14 mouse cellular contexts compared by ENCODE assay signal in the genomic region with DNA sequence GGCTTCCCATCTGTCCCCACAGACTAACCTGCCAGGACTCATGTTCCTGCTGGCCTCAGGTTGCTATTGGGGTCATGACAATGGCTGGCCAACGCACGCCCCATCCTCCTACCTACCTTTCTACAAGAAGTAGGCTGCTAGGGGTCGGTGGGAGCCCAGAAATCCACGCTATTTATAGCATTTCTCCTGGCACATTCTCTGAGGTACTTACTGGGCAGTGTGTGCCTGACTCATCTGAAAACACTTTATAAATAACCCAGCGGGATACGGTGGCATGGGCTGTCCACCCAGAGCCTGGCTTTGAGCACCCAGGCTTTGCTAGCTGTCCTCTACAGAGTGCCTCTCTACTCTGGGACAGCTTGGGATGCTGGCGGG. TPM values are rescaled to one million over a fixed set of nuclear protein-coding genes. Genes with fewer than 3 reads are reported as not detected.
A peak's percentile ranks its signal among the peaks of the same experiment; 100 is the strongest.
DNase-seq lines count a peak whose midpoint lies in the region; ATAC-seq and TF ChIP-seq lines count a peak whose summit lies in the region.
"Had no signal": no experiment of that assay in that cellular context is flagged by ENCODE, and none has a peak within 500 bp of the region (broad histone marks: within the 10 kb centered on the region; RNA-seq: fewer than 3 reads in every experiment).

No protein-coding gene starts in this region.

- no peaks in the 10 kb centered on the region for H3K36me3 ChIP-seq in myocyte (ENCODE audit: control insufficient read depth, insufficient read depth)
- H3K36me3 ChIP-seq in liver, postnatal 0 days (replicated peaks; ENCODE audit: insufficient read depth, low read length) = no peaks in the 10 kb centered on the region
- H3K36me3 ChIP-seq: embryonic facial prominence, embryonic 12.5 days; hindbrain, embryonic 15.5 days had no signal

- no peaks in the 10 kb centered on the region for H3K9me3 ChIP-seq in liver, postnatal 0 days (ENCODE audit: low read length)
- H3K9me3 ChIP-seq: embryonic facial prominence, embryonic 12.5 days; hindbrain, embryonic 15.5 days had no signal

- peak overlapping the region; percentile 38 for H3K4me2 ChIP-seq in myocyte (ENCODE audit: low read depth)
- H3K4me2 ChIP-seq in liver, postnatal 0 days (ENCODE audit: low read depth, low read length) = no peak overlapping the region
- H3K4me2 ChIP-seq: embryonic facial prominence, embryonic 12.5 days; hindbrain, embryonic 15.5 days had no signal

- ATAC-seq in cerebellum, adult (ENCODE audit: insufficient number of reproducible peaks, low FRiP score, low TSS enrichment) = peak; percentile 31; the same call in 1 of the 2 replicates
- no peak for ATAC-seq in liver, postnatal 0 days

- WGBS in liver, postnatal 0 days (ENCODE audit: insufficient replicate concordance) = 66% methylated on average over 7 of the region's 7 CpGs

- H3K9ac ChIP-seq in liver, postnatal 0 days (replicated peaks) = no peak overlapping the region
- H3K9ac ChIP-seq: embryonic facial prominence, embryonic 12.5 days; hindbrain, embryonic 15.5 days had no signal

- no peaks in the 10 kb centered on the region for H3K27me3 ChIP-seq in myocyte (ENCODE audit: control insufficient read depth, insufficient read depth, insufficient read length)
- H3K27me3 ChIP-seq in liver, postnatal 0 days (ENCODE audit: insufficient read depth, low read length) = no peaks in the 10 kb centered on the region
- H3K27me3 ChIP-seq: hindbrain, embryonic 15.5 days had no signal

- no peak for TF ChIP-seq EP300 in liver, postnatal 0 days (IDR thresholded peaks at IDR 0.05; ENCODE audit: low read depth)

- H3K4me1 ChIP-seq in liver, postnatal 0 days (ENCODE audit: insufficient read depth) = no peaks in the 10 kb centered on the region

- no peak overlapping the region for H3ac ChIP-seq in myocyte (ENCODE audit: control insufficient read depth, insufficient read length)

- no peak for TF ChIP-seq CTCF in liver, postnatal 0 days (IDR thresholded peaks at IDR 0.05; ENCODE audit: low read depth)

- intact Hi-C loops in left cerebral cortex, postnatal 36 days (cut with DNase I) = no loop called here
- intact Hi-C loops in left cerebral cortex, postnatal 4 days (cut with DNase I) = no loop called here

- no peak for TF ChIP-seq POLR2A in myocyte (IDR thresholded peaks at IDR 0.05; ENCODE audit: insufficient read length, low read depth)

- H3K79me2 ChIP-seq in myocyte (ENCODE audit: control insufficient read depth, insufficient read depth) = no peaks in the 10 kb centered on the region

- H3K4me3 ChIP-seq in myocyte = no peak overlapping the region
- H3K4me3 ChIP-seq in liver, postnatal 0 days (ENCODE audit: low read depth, low read length) = no peak overlapping the region
- H3K4me3 ChIP-seq: embryonic facial prominence, embryonic 12.5 days; hindbrain, embryonic 15.5 days had no signal

- no peak overlapping the region for H3K27ac ChIP-seq in liver, postnatal 0 days (ENCODE audit: low read depth)
- H3K27ac ChIP-seq: embryonic facial prominence, embryonic 12.5 days; hindbrain, embryonic 15.5 days; macrophage had no signal

- DNase-seq in cerebellum, adult 11 months = no peak
- peak; percentile 25 to 43 for DNase-seq in left cerebral cortex, postnatal 36 days (ENCODE audit: low spot score in 2 of 2)
- DNase-seq in left cerebral cortex, postnatal 4 days = no peak
- DNase-seq in heart, adult 8-10 months (ENCODE audit: low spot score) = peak; percentile 47
- no peak for DNase-seq in liver, postnatal 0 days
- DNase-seq in yolk sac, embryonic 10.5 days (ENCODE audit: low spot score) = no peak
- DNase-seq: adrenal gland, postnatal 36 days had no signal

TF ChIP-seq in myocyte, 11 proteins besides CTCF, POLR2A, EP300 and RAD21:
- TF ChIP-seq USF1 (IDR thresholded peaks at IDR 0.05; ENCODE audit: low read depth) (no peak), CEBPB (IDR thresholded peaks at IDR 0.05; ENCODE audit: insufficient read depth, poor library complexity, severe bottlenecking) (no peak), POLR2AphosphoS2 (IDR thresholded peaks at IDR 0.05; ENCODE audit: insufficient read length, low read depth) (no peak), TCF3 (IDR thresholded peaks at IDR 0.05; ENCODE audit: insufficient read length, low read depth) (no peak), MYOG (IDR thresholded peaks at IDR 0.05; ENCODE audit: control insufficient read depth in 1 of 3, insufficient read depth in 1 of 3, insufficient read length in 2 of 3, low read depth in 2 of 3) (no peak), MAX (IDR thresholded peaks at IDR 0.05; ENCODE audit: low read depth) (no peak), SRF (IDR thresholded peaks at IDR 0.05; ENCODE audit: control insufficient read depth, insufficient read length, low read depth) (no peak), REST (IDR thresholded peaks at IDR 0.05; ENCODE audit: insufficient read depth, insufficient read length) (no peak), MYOD1 (IDR thresholded peaks at IDR 0.05; ENCODE audit: control insufficient read depth in 1 of 3, insufficient read length in 2 of 3, low read depth in 2 of 3) (no peak), TCF12 (IDR thresholded peaks at IDR 0.05; ENCODE audit: insufficient read depth, poor library complexity, severe bottlenecking) (no peak), E2F4 (IDR thresholded peaks at IDR 0.05; ENCODE audit: insufficient read depth) (no peak)

RNA-seq across cellular contexts. Expression of gene Golga7b, which starts 9.0 kb away (rescaled TPM):
- total RNA-seq in left cerebral cortex, postnatal 36 days (2021) = 100 to 1,000 TPM; 122 to 150 TPM
- total RNA-seq in left cerebral cortex, postnatal 4 days (2021) = 10 to 100 TPM; 87.4 to 88.9 TPM
- 1 to 10 TPM in 1 of 4 experiments, under 1 TPM in 3; 0.46 to 1.0 (median 0.75) TPM for total RNA-seq in heart, adult 8-10 months (2022)
- polyA plus RNA-seq in myocyte (2012; fragmentation: generic; extraction: Trizol) = 0.06 TPM
- polyA plus RNA-seq in liver, postnatal 0 days (2015; fragmentation: Nextera tagmentation; extraction: Ambion mirVana) = not detected in 2 replicates
- total RNA-seq: liver, adult 2 months; neutrophil, adult 5-6 weeks had no signal
- polyA plus RNA-seq: liver, adult 2 months; macrophage had no signal

RNA-seq across cellular contexts. Expression of gene Sfrp5, which starts 36.3 kb away (rescaled TPM):
- under 1 TPM; 0.27 to 0.76 TPM for total RNA-seq in left cerebral cortex, postnatal 36 days (2021)
- total RNA-seq in left cerebral cortex, postnatal 4 days (2021) = 1 to 10 TPM in 1 of 2 experiments, under 1 TPM in 1; 0.92 to 1.6 TPM
- total RNA-seq in heart, adult 8-10 months (2022) = 10 to 100 TPM in 1 of 4 experiments, 1 to 10 TPM in 3; 5.6 to 11.1 (median 6.1) TPM
- 0.04 TPM for polyA plus RNA-seq in myocyte (2012; fragmentation: generic; extraction: Trizol)
- not detected in 2 replicates for polyA plus RNA-seq in liver, postnatal 0 days (2015; fragmentation: Nextera tagmentation; extraction: Ambion mirVana)
- total RNA-seq: liver, adult 2 months; neutrophil, adult 5-6 weeks had no signal
- polyA plus RNA-seq: liver, adult 2 months had no signal

Comparison
In these comparisons a context has a peak if more than half of its experiments do, and no peak if none do; other contexts are left out.
1. DNase-seq: peak in left cerebral cortex, postnatal 36 days (2 of 2) and heart, adult 8-10 months (single experiment); none in cerebellum, adult 11 months (single experiment), left cerebral cortex, postnatal 4 days (single experiment), liver, postnatal 0 days (single experiment) and yolk sac, embryonic 10.5 days (single experiment).
2. RNA of gene Golga7b, which starts 9.0 kb away (total RNA-seq): 122 to 150 TPM in left cerebral cortex, postnatal 36 days and 87.4 to 88.9 TPM in left cerebral cortex, postnatal 4 days; 0.46 to 1.0 TPM in heart, adult 8-10 months; every median in the first group is over 10 times any median in the second.